Mouse (Mus musculus): ENCODE measurements at regions not wholly inside any gene's neighbourhood (a gene's known extent, or its start where the extent isn't known, plus 50 kb on each side); places are given as distances from the start of the nearest gene placed in this dataset.

DNA sequence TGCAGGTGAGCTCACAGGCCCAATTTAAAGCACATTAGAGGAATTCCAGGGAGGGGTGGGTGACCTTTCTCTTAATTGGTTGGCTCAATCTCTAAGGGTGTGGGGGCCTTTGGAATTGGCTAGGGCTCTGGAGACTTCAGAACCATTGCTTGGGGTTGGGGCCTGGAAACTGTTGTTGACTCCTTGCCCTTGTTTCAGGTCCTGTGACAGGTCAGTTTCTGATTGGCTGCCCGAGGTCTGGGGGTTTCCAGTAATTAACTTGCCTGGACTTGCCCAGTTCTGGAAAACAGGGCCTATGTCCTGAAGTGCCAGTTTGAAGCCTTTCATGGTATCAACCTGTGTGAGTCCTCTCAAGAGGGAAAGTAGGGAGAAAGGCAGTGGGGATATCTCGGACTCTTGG is 191.8 kb downstream of the Gabrg2 start:
- H3K27me3 ChIP-seq (replicated peaks): no peaks in the 10 kb centered on the region
- in situ Hi-C loops (cut with MboI; ENCODE audit: low pct_ligation_motif_present, low pct_unique_long_range_greater_than_20kb, low sequenced_read_pairs) (no loop called here), dilution Hi-C loops (cut with MboI; ENCODE audit: extremely low pct_ligation_motif_present, extremely low pct_unique_long_range_greater_than_20kb, low sequenced_read_pairs) (no loop called here)
- no peak overlapping the region for H3K4me2 ChIP-seq (ENCODE audit: insufficient read depth, low read depth, poor library complexity, severe bottlenecking)
- no peak overlapping the region for H3K27ac ChIP-seq (ENCODE audit: insufficient read depth, low read depth)
- DNase-seq (ENCODE audit: extremely low read depth): peak; percentile 59
- peaks cover 0 to 10% of the 10 kb centered on the region in 2 experiments; a peak in 2 of 4 replicates for H3K4me1 ChIP-seq (ENCODE audit: control insufficient read depth in 1 of 2, insufficient read depth in 2 of 2)
- H3K36me3 ChIP-seq (replicated peaks in 1 of 2; ENCODE audit: control insufficient read depth in 1 of 2, insufficient read depth in 1 of 2, low read length in 1 of 2): no peaks in the 10 kb centered on the region
- no peak overlapping the region for H3K9ac ChIP-seq (ENCODE audit: insufficient read depth, low read depth)
- H3K4me3 ChIP-seq (replicated peaks in 1 of 3; ENCODE audit: low read depth in 2 of 3, low read length in 2 of 3, poor library complexity in 1 of 3): no peak overlapping the region
- TF ChIP-seq MEF2A (IDR thresholded peaks at IDR 0.05; ENCODE audit: borderline replicate concordance, low read depth, low read length) (no peak), TBP (conservative IDR thresholded peaks at IDR 0.05; ENCODE audit: low read depth, low read length) (no peak), TCF12 (IDR thresholded peaks at IDR 0.05; ENCODE audit: low read depth, low read length) (no peak), SMC3 (IDR thresholded peaks at IDR 0.05; ENCODE audit: low read depth, low read length) (no peak), USF1 (IDR thresholded peaks at IDR 0.05; ENCODE audit: low read depth, low read length) (no peak), NRF1 (IDR thresholded peaks at IDR 0.05; ENCODE audit: low read depth, low read length) (no peak), ZKSCAN1 (IDR thresholded peaks at IDR 0.05; ENCODE audit: borderline replicate concordance, low read depth, low read length) (no peak), MAZ (IDR thresholded peaks at IDR 0.05; ENCODE audit: low read depth, low read length) (no peak)
- no peaks in the 10 kb centered on the region for H3K79me2 ChIP-seq (replicated peaks; ENCODE audit: control insufficient read depth, extremely low read depth, insufficient read depth, poor library complexity, severe bottlenecking)
- no peaks in the 10 kb centered on the region for H3K9me3 ChIP-seq (replicated peaks; ENCODE audit: low read length)

- Histone ChIP-seq H3K27me3 (replicated peaks) (no peaks in the 10 kb centered on the region), H3K9me3 (replicated peaks; ENCODE audit: low read length) (no peaks in the 10 kb centered on the region), H3K4me2 (ENCODE audit: insufficient read depth, low read depth, poor library complexity, severe bottlenecking) (no peak overlapping the region), H3K27ac (ENCODE audit: insufficient read depth, low read depth) (no peak overlapping the region), H3K79me2 (replicated peaks; ENCODE audit: control insufficient read depth, extremely low read depth, insufficient read depth, poor library complexity, severe bottlenecking) (no peaks in the 10 kb centered on the region), H3K4me3 (replicated peaks in 1 of 3; ENCODE audit: low read depth in 2 of 3, low read length in 2 of 3, poor library complexity in 1 of 3) (no peak overlapping the region), H3K36me3 (replicated peaks in 1 of 2; ENCODE audit: control insufficient read depth in 1 of 2, insufficient read depth in 1 of 2, low read length in 1 of 2) (no peaks in the 10 kb centered on the region), H3K4me1 (ENCODE audit: control insufficient read depth in 1 of 2, insufficient read depth in 2 of 2) (no peaks in the 10 kb centered on the region), H3K9ac (ENCODE audit: insufficient read depth, low read depth) (no peak overlapping the region)
- TF ChIP-seq CHD2 (IDR thresholded peaks at IDR 0.05; ENCODE audit: low read length) (no peak), E2F4 (IDR thresholded peaks at IDR 0.05; ENCODE audit: insufficient replicate concordance, low read depth, low read length) (no peak), MAZ (IDR thresholded peaks at IDR 0.05; ENCODE audit: low read depth, low read length) (no peak), BHLHE40 (IDR thresholded peaks at IDR 0.05; ENCODE audit: low read depth, low read length) (no peak), NELFE (IDR thresholded peaks at IDR 0.05; ENCODE audit: low read depth, low read length) (no peak), JUND (conservative IDR thresholded peaks at IDR 0.05; ENCODE audit: low read depth, low read length) (no peak), JUN (IDR thresholded peaks at IDR 0.05; ENCODE audit: insufficient read depth, low read depth, low read length) (no peak), IRF4 (IDR thresholded peaks at IDR 0.05; ENCODE audit: low read depth, low read length) (no peak), POLR2A (IDR thresholded peaks at IDR 0.05; ENCODE audit: low read depth, low read length) (no peak), USF2 (conservative IDR thresholded peaks at IDR 0.05; ENCODE audit: low read depth, low read length) (no peak), CTCF (conservative IDR thresholded peaks at IDR 0.05 in 1 of 2, IDR thresholded peaks at IDR 0.05 in 1 of 2; ENCODE audit: low read depth in 2 of 2, low read length in 2 of 2) (no peak), MEF2A (IDR thresholded peaks at IDR 0.05; ENCODE audit: borderline replicate concordance, low read depth, low read length) (no peak)
- dilution Hi-C loops (cut with MboI; ENCODE audit: extremely low pct_ligation_motif_present, extremely low pct_unique_long_range_greater_than_20kb, low sequenced_read_pairs): no loop called here
- no peak for DNase-seq (ENCODE audit: extremely low read depth)
- in situ Hi-C loops (cut with MboI; ENCODE audit: low pct_ligation_motif_present, low pct_unique_long_range_greater_than_20kb, low sequenced_read_pairs): no loop called here
Measured at GRCm38 (mm10) chr11:41792206-41792605, 208.5 kb downstream of the Gabrg2 start.
